Mouse (Mus musculus): ENCODE measurements around the gene Nit1. TPM values are rescaled to one million over a fixed set of nuclear protein-coding genes. Genes with fewer than 3 reads are reported as not detected.
"Not testable (repeated sequence)": the region's sequence is repeated elsewhere in the genome, so short reads cannot be mapped to it uniquely, and the experiment has no call there.

The Nit1 gene
- total RNA-seq, 2 experiments from 2014 or later = 37.7 to 42.8 TPM

DNA sequence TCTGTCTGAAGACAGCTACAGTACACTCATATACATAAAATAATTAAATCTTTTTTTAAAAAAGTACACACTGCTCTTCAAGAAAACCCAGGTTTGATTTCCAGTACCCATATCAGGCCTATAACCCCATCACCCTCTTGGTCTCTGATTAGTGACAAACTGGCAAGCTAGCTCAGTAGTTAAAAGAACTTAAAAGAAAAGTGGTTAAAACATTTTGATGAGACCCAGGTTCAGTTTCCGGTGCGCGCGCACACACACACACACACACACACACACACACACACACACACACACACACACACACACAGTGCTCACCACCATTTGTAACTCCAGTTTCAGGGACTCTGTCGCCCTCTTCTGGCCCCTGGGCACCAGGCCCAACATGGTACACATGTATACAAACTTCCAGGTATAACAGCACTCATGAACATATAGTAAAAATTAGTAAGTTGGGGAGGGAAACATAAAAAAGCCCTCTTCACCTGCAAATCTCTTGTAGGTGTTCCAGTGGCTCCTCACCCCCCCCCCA, 10.4 kb upstream of the Nit1 start:
- no peak for DNase-seq (ENCODE audit: low spot score in 2 of 2)

DNA sequence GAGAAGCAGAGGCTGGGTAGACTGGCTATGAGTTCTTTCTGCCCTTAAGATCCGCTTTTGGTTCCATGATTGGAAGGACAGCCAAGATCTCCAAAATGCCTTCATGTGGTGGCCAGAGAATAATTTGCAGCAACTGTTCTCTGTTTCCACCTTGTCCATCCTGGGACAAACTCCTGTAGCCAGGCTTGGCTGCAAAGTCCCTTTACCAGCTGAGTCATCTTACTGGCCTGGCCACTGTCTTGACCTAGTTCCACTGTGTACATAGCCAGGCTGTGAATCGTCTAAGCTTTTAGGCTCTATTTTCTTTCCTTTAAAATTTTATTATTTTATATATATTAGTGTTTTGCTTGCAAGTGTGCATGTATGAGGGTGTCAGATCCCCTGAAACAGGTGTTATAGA, 3.8 kb upstream of the Nit1 start:
- DNase-seq (ENCODE audit: low spot score in 2 of 2) = no peak

DNA sequence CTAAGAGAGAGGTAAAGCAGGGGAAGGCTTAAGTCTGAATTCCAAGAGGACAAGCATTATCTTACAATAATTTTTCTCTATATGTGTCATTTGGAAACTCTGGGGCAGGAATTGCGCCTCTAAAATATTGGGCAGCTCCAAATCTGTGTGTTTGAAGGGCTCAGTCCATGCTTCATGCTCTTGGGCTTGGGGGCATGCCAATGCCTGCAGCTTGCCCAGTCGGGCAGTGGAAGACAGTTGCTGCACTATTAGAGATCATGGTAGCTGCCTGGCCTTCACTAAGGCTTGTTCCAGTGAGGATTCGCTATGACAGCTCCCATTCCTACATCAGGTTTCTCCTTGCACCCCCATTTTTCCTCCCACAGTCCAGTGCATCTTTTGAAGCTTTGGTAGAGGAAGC, 3.2 kb upstream of the Nit1 start:
- no peak for DNase-seq (ENCODE audit: low spot score in 2 of 2)

DNA sequence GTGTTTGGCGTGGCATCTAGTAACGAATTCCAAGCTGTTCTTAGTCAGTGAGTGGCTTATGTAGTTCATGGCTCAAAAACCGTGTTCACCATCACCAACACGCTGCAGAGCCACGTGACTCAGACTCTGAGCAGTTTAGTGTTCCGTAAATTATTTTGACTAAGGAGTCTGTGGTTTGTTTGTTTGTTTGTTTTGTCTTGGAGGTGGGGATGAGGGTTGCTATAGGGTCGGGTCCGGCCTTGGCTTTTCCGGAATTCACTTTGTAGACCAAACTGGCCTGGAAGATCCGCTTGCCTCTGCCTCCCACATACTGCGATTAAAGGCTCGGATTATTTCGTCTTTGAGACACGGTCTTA, 627 bp upstream of the Nit1 start:
- no peak for DNase-seq (ENCODE audit: low spot score in 2 of 2)

DNA sequence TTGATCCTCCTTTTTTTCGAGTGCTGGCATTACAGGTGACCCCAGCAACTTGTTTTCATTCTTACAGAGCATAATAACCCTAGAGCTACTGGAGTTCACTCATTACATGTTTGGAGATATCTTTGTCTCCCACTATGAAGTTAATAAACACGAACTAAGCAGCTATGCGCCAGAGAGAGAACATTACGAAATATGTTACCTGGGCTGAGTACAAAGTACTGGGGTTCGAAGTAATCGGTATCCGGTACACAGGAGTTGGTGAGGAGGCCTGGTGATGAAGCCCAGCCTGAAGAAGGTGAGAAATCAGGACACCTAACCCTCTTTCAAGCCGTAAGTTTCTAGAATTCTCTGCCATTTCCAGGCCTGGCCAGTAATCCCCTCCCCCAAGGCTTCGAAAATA, 731 bp downstream of the Nit1 start:
- no peak for DNase-seq (ENCODE audit: low spot score in 2 of 2)

DNA sequence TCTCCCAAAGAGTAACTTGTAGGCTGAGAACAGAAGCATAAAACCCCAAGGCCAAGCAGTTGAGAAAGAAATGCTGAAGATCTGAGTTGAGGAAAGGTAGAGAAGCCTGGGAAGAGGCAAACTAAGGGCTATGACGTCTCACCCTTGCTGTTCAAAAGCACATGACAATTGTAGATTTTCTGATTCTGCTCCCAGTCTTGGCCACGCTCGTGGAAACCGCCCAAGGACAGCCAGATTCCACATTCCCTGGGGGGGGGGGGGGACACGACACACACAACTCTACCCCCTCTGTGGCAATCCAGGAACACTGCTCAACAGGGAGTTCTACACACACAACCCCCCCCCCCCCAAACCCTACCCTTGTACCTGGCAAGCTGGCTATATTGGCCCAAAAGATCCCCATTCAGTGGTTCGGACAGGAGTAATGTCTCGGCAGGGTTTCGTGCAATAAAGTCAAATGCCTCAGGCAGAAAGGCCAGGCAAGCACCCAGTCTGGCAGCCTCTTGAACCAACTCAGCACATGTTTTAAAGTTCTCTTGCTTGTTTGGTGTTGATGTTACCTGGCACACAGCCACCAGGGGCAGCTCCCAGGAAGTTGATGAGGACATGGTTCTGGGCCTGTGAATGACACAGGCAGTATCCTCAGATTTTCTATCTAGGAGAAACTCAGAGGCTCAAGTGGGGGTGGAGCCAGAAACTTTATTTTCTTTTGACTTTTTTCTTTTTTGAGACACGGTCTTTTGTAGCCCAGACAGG, 1.3 kb downstream of the Nit1 start:
- DNase-seq (ENCODE audit: low spot score in 2 of 2) = peak in 1 of 2 experiments; percentile 17

DNA sequence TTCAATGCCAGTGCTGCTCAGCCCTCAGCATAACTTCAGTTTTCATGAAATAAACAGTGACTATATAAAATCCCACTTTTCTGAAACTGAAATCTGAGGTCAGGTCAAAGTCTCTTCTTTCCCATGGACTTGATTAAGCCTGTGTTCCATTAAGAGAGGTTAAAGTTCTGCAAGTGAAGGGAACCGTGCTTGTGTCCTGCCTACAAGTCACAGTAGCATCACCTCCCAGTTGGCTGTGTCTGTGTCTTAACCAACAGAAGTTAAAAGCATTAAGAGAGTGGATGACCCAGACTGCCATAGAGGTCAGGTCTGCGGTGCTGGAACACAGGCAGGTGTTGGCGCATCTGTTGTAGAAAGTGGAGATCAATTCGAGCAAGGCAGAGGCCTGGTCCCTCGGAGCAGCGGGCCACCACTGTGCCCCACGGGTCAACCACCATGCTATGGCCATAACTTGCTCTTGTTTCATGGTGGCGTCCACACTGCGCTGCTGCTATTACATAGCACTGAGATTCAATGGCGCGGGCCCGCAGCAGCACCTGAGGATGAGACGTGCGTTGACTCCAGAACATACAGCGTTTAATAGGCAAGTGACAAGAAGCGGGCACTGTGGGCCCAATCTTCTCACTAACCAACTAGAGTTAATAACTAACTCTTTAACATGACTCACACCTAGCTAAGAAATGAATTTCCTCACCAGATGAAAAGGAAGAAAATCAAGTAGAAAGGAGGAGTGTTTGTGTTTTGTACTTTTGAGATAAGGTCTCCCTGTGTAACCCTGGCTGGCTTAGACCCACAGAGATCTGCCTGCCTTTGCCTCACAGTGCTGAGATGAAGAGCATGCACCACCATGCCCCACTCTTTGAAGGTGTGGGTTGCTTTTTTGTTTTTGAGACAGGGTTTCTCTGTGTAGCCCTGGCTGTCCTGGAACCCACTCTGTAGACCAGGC, 2.9 kb downstream of the Nit1 start:
- no peak for DNase-seq (ENCODE audit: low spot score in 2 of 2)

DNA sequence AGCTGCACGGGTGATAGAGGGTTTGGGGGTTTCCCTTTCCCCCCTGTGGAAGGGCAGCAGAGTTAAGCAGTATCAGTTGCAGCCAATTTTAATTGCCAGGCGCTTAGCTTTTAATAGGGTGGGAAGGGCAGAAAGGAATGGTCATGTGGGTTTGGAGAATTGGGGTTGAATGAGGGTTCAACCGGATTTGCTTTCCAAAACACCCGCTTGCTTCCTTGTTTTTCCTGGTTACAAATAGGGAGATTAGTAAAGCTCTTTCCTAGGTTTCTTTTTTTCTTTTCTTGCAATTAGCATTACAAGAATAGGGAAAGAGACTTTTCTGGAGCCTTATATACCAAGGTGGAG, 15.3 kb downstream of the Nit1 start:
- DNase-seq (ENCODE audit: low spot score in 2 of 2) = no peak

DNA sequence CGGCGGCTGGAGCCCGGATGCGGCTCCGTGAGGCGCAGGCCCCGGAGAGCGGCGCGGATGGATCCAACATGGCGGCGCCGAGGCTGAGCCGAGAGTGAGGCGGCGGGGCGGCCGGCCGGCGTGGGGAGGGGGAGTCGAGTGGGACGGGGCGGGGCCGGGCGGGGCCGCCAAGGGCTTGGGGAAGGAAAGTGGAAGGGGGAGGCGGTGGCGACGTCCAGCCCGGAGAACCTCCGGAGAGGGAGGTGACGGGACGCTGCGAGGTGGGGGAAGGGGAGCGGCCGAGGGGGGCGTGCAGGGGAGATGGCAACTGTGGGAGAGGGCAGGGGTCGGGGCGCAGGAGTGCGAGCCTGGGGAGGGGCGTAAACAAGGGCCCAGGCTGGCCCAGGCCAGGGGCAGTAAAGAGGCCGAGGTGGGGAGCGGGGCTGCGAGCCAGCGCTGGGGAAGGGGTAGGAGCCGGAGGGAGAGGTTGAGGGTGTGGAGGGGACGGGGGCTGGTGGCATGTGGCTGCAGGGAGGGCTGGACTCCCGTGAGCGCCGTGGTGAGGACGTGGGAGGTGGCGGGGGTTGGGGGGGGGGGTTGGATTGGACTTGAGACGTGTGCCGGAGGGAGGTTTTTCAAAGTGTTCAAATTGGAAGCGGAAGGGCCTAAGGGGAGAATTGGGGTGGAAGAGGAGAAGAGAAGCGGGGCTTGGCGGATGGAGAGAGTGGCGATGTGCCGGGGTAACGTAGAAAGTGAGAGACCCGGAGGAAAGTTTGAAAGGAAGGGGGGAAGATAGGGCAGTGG, 15.8 kb downstream of the Nit1 start:
- no peak for DNase-seq (ENCODE audit: low spot score in 2 of 2)

DNA sequence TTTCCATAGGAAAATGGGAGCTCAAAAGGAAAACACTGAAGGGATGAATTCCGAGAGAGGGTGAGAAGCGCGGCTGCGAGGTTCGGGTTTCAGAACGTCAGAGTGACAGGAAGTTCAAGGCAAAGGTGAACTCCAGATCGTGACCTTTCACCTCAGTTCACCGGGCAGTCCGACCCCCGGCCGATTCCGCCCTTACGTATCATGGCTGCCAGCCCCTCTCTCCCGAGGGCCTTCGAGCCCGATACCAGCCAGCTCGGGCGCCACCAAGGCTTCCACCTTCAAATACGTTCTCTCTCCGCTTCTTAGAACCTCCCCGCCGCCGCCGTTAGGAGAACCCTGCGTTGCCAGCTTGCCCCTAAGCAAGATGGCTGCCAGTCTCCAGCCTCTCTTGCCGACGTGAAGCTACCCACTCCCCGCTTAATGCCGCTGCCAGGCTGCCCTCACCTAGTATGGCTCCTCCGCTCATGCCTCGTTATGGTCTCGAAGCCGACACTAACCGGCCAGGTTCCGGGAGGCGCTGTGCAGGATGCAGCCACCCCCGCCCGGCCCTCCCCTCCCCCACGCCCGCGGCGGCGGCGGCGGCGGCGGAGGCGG, 16.5 kb downstream of the Nit1 start, which contains the start of gene Dedd:
TSS of gene Dedd (plus strand) at position 307 of the 594 bp plus-strand sequence.
- peak; percentile 91 to 94 for DNase-seq (ENCODE audit: low spot score in 2 of 2)

DNA sequence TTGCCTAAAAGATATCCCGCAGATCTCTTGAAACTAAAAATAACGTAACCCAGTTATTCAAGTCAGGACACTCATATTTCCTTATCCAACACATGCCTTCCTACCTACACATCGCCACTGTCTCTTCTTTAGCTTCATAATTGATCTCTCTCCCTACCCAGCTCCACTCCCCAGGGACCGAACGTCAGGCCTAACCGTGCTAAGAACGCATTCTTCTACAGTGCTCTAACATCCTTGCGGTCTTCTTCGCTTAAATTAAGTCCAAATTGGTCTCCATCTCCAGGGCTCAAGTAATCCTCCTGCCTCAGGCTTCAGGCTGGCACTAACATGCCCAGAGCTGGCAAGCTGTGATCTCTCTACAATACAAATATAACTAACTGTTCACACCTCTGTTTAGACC, 17.2 kb downstream of the Nit1 start:
- peak in 1 of 2 experiments; percentile 25 for DNase-seq (ENCODE audit: low spot score in 2 of 2)

DNA sequence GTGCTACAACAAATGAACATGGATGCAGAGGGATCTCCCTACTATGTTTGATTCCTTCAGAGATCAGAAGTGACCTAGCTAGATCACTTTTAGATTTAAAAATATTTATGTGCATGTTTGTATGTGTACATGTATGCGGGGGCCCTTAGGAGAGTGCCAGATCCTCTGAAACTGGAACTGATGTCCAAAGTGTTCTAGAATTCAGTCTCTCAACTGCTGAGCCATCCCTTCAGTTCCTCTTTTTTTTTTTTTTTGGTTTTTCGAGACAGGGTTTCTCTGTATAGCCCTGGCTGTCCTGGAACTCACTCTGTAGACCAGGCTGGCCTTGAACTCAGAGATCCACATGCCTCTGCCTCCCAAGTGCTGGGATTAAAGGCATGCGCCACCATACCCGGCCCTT, 18.9 kb downstream of the Nit1 start:
- DNase-seq (ENCODE audit: low spot score in 2 of 2) = not testable (repeated sequence)

DNA sequence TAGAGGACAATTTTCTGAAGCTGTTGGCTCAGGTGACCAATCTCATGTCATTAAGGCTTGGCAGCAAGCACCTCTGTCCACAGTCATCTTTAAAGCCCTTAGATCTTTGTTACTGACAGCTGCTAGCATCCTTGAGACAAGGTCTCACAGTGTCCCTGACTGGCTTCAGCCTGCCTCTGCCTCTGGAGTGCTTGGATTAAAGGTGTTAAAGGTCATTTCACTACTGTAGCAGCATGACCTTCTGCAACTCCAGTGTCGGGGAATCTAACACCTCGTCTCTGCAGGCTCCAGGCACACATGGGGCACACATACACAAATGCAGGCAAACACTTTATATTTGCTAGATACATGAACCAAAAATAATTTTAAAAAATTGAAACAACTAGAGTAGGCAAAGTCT, 19.9 kb downstream of the Nit1 start:
- DNase-seq (ENCODE audit: low spot score in 2 of 2) = no peak

DNA sequence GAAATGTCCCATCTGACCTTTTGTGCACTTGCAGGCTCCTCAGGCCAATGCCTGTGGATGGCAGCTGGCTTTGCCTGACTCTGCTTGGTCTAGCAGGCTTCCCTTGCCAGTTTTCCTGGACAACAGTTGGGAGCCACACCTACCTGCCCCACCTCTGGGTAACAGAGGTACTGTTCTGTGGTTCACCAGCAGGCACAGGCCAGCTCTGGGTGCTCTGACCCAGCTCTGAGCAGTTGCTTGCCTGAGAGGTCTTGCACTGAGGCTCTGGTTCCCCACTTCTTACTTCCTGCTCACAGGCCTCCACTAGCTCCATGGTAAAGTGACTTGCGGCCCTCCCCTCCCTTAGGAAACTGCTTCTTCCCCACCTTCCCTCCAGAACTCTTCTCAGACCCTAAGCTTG, 23.4 kb downstream of the Nit1 start:
- DNase-seq (ENCODE audit: low spot score in 2 of 2) = no peak

DNA sequence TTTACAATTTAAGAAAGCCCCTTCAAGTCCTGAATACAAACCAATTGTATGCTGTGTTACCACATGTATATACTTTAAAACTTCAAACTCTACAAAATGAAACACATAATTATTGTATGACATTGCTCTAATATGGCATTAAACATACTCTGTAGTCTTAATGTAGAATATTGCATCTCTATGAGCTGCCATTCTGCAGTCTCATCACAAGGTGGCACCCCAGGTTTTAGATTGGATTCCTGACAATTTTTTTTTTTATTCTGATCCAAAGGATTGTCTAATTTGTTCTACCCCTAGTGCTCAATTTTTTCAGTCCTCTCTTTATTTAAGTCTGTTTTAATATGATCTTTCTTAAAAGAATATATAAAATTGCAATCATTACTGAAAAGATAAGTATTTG, 24.0 kb downstream of the Nit1 start:
- peak in 1 of 2 experiments; percentile 26 for DNase-seq (ENCODE audit: low spot score in 2 of 2)

DNA sequence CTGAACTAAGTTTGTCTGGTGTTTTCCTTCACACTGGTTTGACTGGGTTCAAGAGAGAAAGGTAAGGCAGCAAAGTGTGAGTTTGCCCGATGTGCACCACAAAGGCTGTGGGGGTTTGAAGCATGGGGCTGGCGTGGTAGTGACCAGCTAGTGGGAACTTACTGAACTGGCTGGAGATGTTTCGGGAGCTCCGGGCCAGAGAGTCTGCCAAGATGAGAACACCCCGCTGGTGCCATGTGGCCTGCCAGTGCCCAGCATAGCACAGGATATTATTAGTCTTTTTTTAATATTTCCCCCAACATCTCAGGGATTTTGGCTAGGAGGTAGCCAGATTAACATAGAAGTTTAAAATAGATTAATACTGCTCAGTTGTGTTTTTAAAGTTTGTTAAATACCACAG, 25.3 kb downstream of the Nit1 start:
- no peak for DNase-seq (ENCODE audit: low spot score in 2 of 2)

DNA sequence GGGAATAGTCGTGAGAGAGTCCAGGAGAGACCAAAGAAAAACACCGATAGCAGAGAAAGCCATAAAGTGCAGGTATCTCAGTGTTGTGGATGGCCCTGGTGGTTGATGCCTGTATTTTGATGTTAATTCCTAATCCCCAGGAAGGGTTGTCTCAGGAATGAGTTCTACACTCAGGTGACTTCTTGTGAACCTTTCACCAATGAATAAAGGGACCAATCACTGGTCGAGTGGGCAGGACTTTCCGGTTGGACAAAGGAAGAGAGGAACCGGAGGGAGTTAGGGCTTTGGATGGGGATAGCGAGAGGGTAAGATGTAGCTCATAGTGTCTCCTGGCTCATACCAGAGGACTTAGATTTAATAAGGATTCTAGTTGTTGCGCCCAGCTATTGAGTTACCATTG, 25.7 kb downstream of the Nit1 start:
- no peak for DNase-seq (ENCODE audit: low spot score in 2 of 2)

DNA sequence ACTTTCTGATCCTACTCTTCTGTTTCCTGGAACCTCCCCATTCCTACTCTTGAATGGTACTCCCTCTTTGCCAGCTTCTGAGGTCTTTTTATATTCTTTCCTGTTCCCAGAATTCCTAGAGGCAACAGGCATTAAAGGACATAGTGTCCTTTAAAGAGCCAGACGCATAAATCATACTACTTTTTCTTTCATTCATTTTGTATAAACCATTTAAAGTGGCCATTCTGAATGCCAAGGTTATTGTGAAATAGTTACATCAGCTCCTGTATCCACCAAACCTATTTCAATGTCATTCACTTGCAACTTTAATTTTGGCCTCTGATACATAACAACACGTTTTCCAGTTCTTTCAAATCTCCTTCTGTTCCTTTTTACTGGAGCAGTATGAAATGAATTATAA, 36.1 kb downstream of the Nit1 start:
- DNase-seq (ENCODE audit: low spot score in 2 of 2) = no peak

DNA sequence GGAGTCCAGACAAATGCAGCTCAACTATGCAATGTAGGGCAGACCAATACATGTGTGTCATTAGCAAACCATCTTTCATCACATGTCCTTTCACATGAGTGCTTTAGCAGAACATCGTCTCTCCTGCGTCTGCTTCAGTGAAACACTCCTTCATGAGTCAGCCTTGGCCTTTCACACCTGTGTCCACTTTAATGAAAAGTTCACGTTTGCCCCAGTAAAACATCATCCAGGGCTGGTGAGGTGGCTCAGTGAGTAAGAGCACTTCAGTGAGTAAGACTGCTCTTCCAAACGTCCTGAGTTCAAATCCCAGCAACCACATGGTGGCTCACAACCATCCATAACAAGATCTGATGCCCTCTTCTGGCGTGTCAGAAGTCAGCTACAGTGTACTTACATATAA, 39.3 kb downstream of the Nit1 start:
- DNase-seq (ENCODE audit: low spot score in 2 of 2) = not testable (repeated sequence)

DNA sequence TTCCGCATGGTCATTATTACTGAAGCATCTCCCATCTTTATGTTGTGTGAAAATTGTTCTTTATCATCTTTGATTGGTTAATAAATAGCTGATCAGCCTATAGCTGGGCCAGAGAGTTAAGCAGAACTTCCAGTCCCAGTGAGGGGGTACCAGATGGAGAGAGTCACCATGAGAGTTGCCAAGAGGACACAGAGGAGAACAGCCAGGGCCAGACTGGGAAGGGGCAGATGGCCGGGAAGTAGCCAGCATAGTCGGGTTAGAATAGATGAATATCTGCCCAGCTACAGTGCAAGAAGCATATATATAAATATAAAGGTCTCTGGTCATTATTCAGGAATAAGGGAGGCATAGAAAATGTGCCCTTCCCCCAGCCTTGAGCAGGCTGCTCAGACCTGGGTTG, 47.2 kb downstream of the Nit1 start:
- no peak for DNase-seq (ENCODE audit: low spot score in 2 of 2)

DNA sequence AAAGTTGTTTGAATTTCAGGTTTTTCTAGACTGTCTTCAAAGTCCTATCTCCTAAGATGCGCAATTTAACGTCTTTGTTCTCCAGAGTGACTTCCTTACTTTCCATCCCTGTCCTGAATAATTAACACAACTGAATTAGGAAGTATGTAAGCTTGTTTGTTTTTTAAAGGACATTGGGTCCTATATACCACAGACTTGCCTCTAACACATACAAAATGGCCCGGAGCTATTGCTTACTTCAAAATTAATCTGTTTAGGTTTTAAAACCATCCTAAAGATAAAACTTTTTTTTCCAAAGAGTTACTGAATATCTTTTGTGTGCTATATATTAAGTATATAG, 50.4 kb downstream of the Nit1 start:
- DNase-seq (ENCODE audit: low spot score in 2 of 2) = no peak
